Mouse (Mus musculus) liver, postnatal 0 days (tissue): ENCODE data around the gene Nucks1. TPM values are rescaled to one million over a fixed set of nuclear protein-coding genes. Genes with fewer than 3 reads are reported as not detected.

Experiments
- ATAC-seq: fragments of 200-750 bp; cut with Nextera tagmentation; 2 replicates; pipeline ENCODE4 v1.8.0; 2017; ENCODE audit warnings: mild to moderate bottlenecking, moderate library complexity
- DNase-seq: peaks from one replicate; pipeline ENCODE4 v3.0.0-alpha.2; 2016
- H3K27ac ChIP-seq: fragments of 300-500 bp; sonication (generic); 2 replicates; pipeline ENCODE4 v1.5.1; 2014; ENCODE audit warnings: antibody characterized with exemption, moderate library complexity, mild to moderate bottlenecking, low read depth
- H3K27me3 ChIP-seq: fragments of 300-500 bp; sonication (generic); 2 replicates; pipeline ENCODE4 v1.6.1; 2014; ENCODE audit warnings: low read length, control low read depth, mixed read lengths; ENCODE audit not compliant: insufficient read depth
- H3K36me3 ChIP-seq: fragments of 300-500 bp; sonication (generic); replicated peaks from 2 replicates; pipeline ENCODE4 v1.6.1; 2014; ENCODE audit warnings: mild to moderate bottlenecking, control low read depth, low read length, moderate library complexity, mixed read lengths; ENCODE audit not compliant: insufficient read depth
- H3K4me1 ChIP-seq: fragments of 300-500 bp; sonication (generic); 2 replicates; pipeline ENCODE4 v1.6.1; 2014; ENCODE audit warnings: antibody characterized with exemption, mild to moderate bottlenecking, control low read depth; ENCODE audit not compliant: insufficient read depth
- H3K4me2 ChIP-seq: fragments of 300-500 bp; sonication (generic); 2 replicates; pipeline ENCODE4 v1.6.1; 2014; ENCODE audit warnings: low read depth, mild to moderate bottlenecking, low read length, moderate library complexity, mixed read lengths
- H3K4me3 ChIP-seq: fragments of 300-500 bp; sonication (generic); 2 replicates; pipeline ENCODE4 v1.5.1; 2014; ENCODE audit warnings: low read depth, low read length
- H3K9ac ChIP-seq: fragments of 300-500 bp; sonication (generic); replicated peaks from 2 replicates; pipeline ENCODE4 v1.6.1; 2014; ENCODE audit warnings: mild to moderate bottlenecking, moderate library complexity
- H3K9me3 ChIP-seq: fragments of 300-500 bp; sonication (generic); 2 replicates; pipeline ENCODE4 v1.6.1; 2016; ENCODE audit warnings: mild to moderate bottlenecking, control low read depth, low read length, mixed read lengths
- CTCF ChIP-seq: sonication (generic); IDR thresholded peaks from 2 replicates; pipeline ENCODE4 v1.5.1; 2016; ENCODE audit warnings: antibody characterized with exemption, low read depth
- EP300 ChIP-seq: IDR thresholded peaks from 2 replicates; pipeline ENCODE4 v1.6.1; 2016; ENCODE audit warnings: antibody characterized with exemption, low read depth, mild to moderate bottlenecking
- WGBS: fragments of 180-500 bp; shearing (Covaris S2); extraction: QIAGEN DNeasy Blood & Tissue Kit; methylation state at CpG from one replicate; pipeline ENCODE4 v1.1.7; 2014; ENCODE audit not compliant: insufficient replicate concordance; 5-methylcytosine and 5-hydroxymethylcytosine counted together
- polyA plus RNA-seq: library from polyadenylated mRNA; unstranded; fragments of >200 nt; fragmentation: Nextera tagmentation; extraction: Ambion mirVana; gene quantifications from 2 replicates; pipeline ENCODE4 v1.2.1, GENCODE M21; 2015

Nucks1 gene
- polyA plus RNA-seq, 1 experiment from 2014 or later, result 26.9 TPM

DNA sequence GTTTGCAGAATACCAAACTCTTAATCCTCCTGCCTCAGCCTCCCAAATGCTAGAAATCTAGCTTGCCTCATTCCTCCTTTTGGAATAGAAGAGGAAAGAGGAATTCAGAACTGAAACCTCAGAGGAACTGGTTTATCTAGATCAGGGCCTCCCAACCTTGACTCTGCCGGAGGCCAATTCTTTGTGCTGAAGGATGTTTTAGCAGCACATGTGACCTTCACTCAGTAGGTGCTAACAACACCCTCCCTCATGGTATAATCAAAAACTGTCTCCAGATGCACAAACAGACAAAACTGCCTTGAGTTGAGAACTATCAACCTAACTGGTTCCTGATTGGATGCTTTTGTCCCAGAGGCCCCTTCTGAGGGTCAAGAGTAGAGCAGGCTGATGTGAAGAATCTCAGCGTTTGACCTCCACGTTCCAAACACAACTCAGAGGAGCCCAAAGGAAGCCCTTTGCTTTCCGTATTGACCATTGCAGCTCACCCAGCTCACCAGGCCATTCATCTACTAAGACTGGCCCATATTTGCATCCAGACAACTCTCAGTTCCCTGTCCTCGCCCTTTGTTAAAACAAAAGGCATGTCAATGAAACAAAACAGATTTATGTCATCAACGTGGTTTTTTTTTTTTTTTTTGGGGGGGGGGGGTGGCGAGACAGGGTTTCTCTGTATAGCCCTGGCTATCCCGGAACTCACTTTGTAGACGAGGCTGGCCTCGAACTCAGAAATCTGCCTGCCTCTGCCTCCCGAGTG is 36.3 kb downstream of the Nucks1 start:
- Histone ChIP-seq H3K4me1 (peaks cover 12% of the 10 kb centered on the region), H3K4me3 (no peak overlapping the region), H3K36me3 (no peaks in the 10 kb centered on the region), H3K27ac (peak overlapping the region; percentile 23), H3K9me3 (no peaks in the 10 kb centered on the region), H3K9ac (no peak overlapping the region), H3K4me2 (no peak overlapping the region), H3K27me3 (no peaks in the 10 kb centered on the region)
- 73% methylated on average over 11 of the region's 11 CpGs for WGBS
- no peak for ATAC-seq
- TF ChIP-seq CTCF (no peak), EP300 (no peak)
- DNase-seq, result no peak

DNA sequence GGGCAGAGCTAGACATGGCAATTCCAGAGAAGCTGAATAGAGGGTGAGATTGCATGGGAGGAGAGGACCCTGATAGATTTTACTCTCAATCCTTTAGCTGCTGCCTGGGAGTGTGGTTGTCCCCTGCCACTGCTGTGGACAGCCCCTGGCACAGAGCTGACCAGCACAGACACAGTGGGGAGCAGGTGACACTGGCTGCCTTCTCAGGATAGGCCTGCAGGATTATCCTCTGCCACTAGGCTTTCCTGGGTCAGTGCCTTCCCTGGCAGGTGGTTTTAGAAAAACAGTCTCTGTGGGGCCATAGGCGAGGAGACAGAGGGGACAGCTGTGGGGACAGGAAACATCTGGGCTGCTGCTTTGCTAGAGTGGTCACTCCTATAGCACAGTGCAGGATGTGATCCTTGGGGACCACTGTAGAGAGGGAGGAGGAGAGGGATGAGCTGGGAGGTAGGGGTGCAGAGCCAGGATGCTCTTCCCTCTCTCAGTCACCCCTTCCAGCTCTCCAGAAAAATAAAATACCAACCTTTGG is 37.7 kb downstream of the Nucks1 start:
- H3K4me3 ChIP-seq, result no peak overlapping the region
- WGBS, result 60% methylated on average over 1 of the region's 1 CpGs
- TF ChIP-seq CTCF (peak; percentile 39), EP300 (no peak)
- no peaks in the 10 kb centered on the region for H3K36me3 ChIP-seq
- ATAC-seq (peak; percentile 60), DNase-seq (no peak)
- H3K27ac ChIP-seq, result 0 out of 2 replicates have a peak overlapping the region, but pooled peaks have one; percentile 16
- no peaks in the 10 kb centered on the region for H3K9me3 ChIP-seq
- H3K9ac ChIP-seq, result no peak overlapping the region; the same call in 1 of the 2 replicates
- H3K4me2 ChIP-seq, result no peak overlapping the region
- no peaks in the 10 kb centered on the region for H3K27me3 ChIP-seq
- H3K4me1 ChIP-seq, result peaks cover 12% of the 10 kb centered on the region

DNA sequence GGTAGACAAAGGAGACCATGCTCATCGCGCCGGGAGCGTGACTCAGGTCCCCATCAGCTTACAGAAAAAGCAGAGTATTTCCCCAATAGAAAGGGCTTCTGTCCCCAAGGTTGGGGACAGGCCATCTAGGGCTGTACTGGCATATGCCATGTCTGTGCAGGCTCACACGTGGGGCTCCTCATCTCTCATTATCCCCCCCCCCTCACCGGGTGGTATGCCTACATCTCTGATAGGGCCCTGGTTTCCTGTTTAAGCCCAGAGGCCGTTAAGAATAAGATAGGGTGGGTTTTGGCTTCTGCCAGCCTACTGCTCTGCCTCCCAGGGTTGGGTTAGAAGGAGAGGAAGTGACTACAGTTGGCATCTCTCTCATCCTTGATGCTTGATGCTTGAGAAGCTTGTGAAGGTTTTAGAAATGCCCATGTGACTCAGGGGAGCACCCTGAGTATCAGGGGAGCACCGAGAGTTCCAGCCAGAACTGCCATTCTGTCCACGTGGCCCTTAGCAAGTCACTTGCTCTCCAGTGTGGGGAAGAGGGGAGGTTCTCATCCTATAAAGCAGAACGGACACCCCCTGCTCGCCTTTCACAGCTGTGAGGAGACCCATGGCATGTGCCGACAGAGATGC is 44.0 kb downstream of the Nucks1 start:
- Histone ChIP-seq H3K4me2 (no peak overlapping the region), H3K9me3 (no peaks in the 10 kb centered on the region), H3K9ac (no peak overlapping the region), H3K4me1 (0 out of 2 replicates have a peak, but pooled peaks cover 3% of the 10 kb centered on the region), H3K27me3 (no peaks in the 10 kb centered on the region), H3K27ac (no peak overlapping the region), H3K4me3 (no peak overlapping the region), H3K36me3 (no peaks in the 10 kb centered on the region)
- DNase-seq (no peak), ATAC-seq (0 out of 2 replicates have a peak, but pooled peaks have one; percentile 15)
- no peak for TF ChIP-seq CTCF
- no peak for TF ChIP-seq EP300
- 52% methylated on average over 12 of the region's 12 CpGs for WGBS

DNA sequence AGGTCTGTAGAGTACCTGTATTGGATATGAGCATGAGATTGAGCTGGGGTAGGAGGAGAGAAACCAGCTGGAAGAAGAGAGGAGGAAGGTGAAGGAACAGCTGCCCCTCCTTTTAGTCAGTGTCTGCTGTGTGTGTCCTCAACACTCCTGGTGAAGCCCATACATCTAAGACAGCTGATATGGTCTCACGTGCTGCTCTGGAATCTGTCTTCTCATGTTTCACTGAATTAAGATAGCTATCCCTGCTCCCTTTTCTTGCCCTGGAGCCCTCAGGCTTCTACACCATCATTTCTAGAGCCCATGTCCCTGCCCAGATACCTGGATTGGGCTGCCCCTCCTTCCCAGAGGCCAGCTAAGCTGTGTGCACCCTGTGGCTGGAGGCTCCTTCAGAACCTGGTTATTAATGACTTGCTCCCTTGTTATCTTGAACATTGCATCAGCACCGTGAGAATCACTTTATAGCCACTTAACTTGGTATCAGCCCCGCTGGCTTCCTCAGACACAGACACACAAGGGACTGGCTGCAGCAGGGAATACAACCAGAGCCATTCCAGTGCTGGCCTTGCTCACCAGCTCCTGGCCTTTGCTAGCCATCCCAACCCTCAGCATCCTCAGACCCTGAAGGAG is 44.9 kb downstream of the Nucks1 start:
- ATAC-seq, result no peak

DNA sequence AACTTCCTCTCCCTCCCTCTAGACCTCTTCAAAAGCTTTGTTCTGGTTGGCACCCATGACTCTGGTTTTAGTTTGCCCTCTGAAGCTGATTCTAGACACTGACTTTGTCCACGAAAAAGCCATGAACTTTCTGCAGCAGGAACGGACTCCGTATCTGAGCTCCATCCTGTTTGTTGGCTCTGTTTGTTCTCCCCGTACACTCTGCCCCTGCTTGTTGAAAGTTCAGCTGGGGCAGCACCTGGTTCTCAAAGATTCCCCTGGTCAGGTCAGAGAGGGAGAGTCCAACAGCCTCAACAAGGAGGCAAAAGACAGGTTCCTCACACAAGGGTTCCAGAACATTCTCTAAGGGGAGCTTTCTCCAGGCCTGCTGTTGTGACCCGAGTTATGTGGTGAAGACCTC is 47.1 kb downstream of the Nucks1 start:
- H3K9me3 ChIP-seq, result no peaks in the 10 kb centered on the region
- no peak for TF ChIP-seq CTCF
- TF ChIP-seq EP300, result no peak
- H3K36me3 ChIP-seq, result no peaks in the 10 kb centered on the region
- peaks cover 4% of the 10 kb centered on the region; the same call in 1 of the 2 replicates for H3K4me1 ChIP-seq
- no peak overlapping the region for H3K9ac ChIP-seq
- H3K27me3 ChIP-seq, result peaks cover 4% of the 10 kb centered on the region
- WGBS, result 54% methylated on average over 5 of the region's 5 CpGs
- H3K4me3 ChIP-seq, result no peak overlapping the region
- no peak overlapping the region for H3K4me2 ChIP-seq
- no peak overlapping the region for H3K27ac ChIP-seq
- ATAC-seq (no peak), DNase-seq (no peak)

More for the DNA sequence above, 44.9 kb downstream of the Nucks1 start:
- no peak for TF ChIP-seq EP300
- no peak for TF ChIP-seq CTCF
- Histone ChIP-seq H3K27me3 (no peaks in the 10 kb centered on the region), H3K4me3 (no peak overlapping the region), H3K36me3 (no peaks in the 10 kb centered on the region), H3K9me3 (no peaks in the 10 kb centered on the region), H3K9ac (no peak overlapping the region), H3K27ac (no peak overlapping the region), H3K4me2 (no peak overlapping the region), H3K4me1 (0 out of 2 replicates have a peak, but pooled peaks cover 3% of the 10 kb centered on the region)
- WGBS, result 41% methylated on average over 3 of the region's 3 CpGs
- no peak for DNase-seq

DNA sequence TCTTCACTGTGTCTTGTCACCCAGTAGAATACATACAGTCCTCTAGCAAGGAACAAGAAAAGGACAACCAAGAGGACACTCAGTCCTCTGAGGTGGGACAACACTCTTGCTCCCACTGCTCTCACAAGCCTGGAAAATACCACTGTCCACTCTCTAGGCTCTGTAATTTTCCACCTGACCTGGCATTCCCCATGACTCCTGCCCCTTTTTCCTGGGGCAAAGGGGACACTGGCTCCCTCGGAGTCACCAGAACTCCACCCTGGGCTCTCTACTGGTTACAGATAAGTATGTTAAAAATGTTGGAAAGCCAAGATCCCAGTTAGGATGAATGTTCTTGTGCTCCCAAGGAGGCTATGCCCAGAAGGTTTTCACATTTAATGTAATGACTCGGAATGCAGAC is 50.7 kb downstream of the Nucks1 start:
- ATAC-seq, result no peak

More for the DNA sequence above, 50.7 kb downstream of the Nucks1 start:
- TF ChIP-seq CTCF (no peak), EP300 (no peak)
- Histone ChIP-seq H3K4me2 (no peak overlapping the region), H3K4me1 (peaks cover 18% of the 10 kb centered on the region), H3K9ac (no peak overlapping the region), H3K27me3 (peaks cover 17% of the 10 kb centered on the region), H3K36me3 (no peaks in the 10 kb centered on the region), H3K27ac (no peak overlapping the region), H3K9me3 (no peaks in the 10 kb centered on the region), H3K4me3 (no peak overlapping the region)
- WGBS, result 63% methylated on average over 2 of the region's 2 CpGs
- DNase-seq, result no peak
